Mouse (Mus musculus): ENCODE measurements around the gene Six5. TPM values are rescaled to one million over a fixed set of nuclear protein-coding genes. Genes with fewer than 3 reads are reported as not detected.
A peak's percentile ranks its signal among the peaks of the same experiment; 100 is the strongest.

Gene Six5
- 6.3 and 7.4 TPM in 2 replicates for polyA plus RNA-seq (2014; fragmentation: Nextera tagmentation; extraction: Ambion mirVana)

GRCm38 (mm10) chr7:19094471-19094825 is at the start of gene Six5:
Gene Six5, plus strand, starts transcription at chr7:19094594.
- 0 out of 2 replicates have a peak, but pooled peaks cover 3% of the 10 kb centered on the region for H3K36me3 ChIP-seq (ENCODE audit: control insufficient read depth, insufficient read depth, low read length)
- 0% methylated on average over 17 of the region's 36 CpGs for WGBS
- DNase-seq (ENCODE audit: low spot score) (no peak), ATAC-seq (ENCODE audit: insufficient read depth, low FRiP score, low TSS enrichment) (no peak)
- peaks cover 9% of the 10 kb centered on the region for H3K27me3 ChIP-seq (ENCODE audit: control insufficient read depth, insufficient read depth, low read length)
- H3K4me1 ChIP-seq (ENCODE audit: control insufficient read depth, insufficient read depth, low read length) = peaks cover 28% of the 10 kb centered on the region
- H3K4me3 ChIP-seq (ENCODE audit: low read depth, low read length) = peak within 1 kb of the TSS; percentile 75
- peak within 1 kb of the TSS; percentile 96 for H3K4me2 ChIP-seq (ENCODE audit: low read depth)
- H3K27ac ChIP-seq (ENCODE audit: low read depth, low read length) = peak within 1 kb of the TSS; percentile 91
- no peaks in the 10 kb centered on the region for H3K9me3 ChIP-seq (ENCODE audit: control insufficient read depth, low read length)
- H3K9ac ChIP-seq (ENCODE audit: low read length) = peak within 1 kb of the TSS; percentile 83

- no peaks in the 10 kb centered on the region for H3K4me1 ChIP-seq (ENCODE audit: control insufficient read depth, insufficient read depth, low read length)
- H3K36me3 ChIP-seq (ENCODE audit: control insufficient read depth, insufficient read depth, low read length) = peaks cover 57% of the 10 kb centered on the region
- no peaks in the 10 kb centered on the region for H3K9me3 ChIP-seq (ENCODE audit: control insufficient read depth, low read length)
- H3K4me2 ChIP-seq (ENCODE audit: low read depth) = no peak overlapping the region
- no peak overlapping the region for H3K4me3 ChIP-seq (ENCODE audit: low read depth, low read length)
- WGBS = 97% methylated on average over 6 of the region's 6 CpGs
- H3K9ac ChIP-seq (ENCODE audit: low read length) = no peak overlapping the region
- ATAC-seq (ENCODE audit: insufficient read depth, low FRiP score, low TSS enrichment) (no peak), DNase-seq (ENCODE audit: low spot score) (no peak)
- no peak overlapping the region for H3K27ac ChIP-seq (ENCODE audit: low read depth, low read length)
- no peaks in the 10 kb centered on the region for H3K27me3 ChIP-seq (ENCODE audit: control insufficient read depth, insufficient read depth, low read length)
These were observed 49.8 kb upstream of the Six5 start for GRCm38 (mm10) chr7:19044616-19045015.

- Histone ChIP-seq H3K4me3 (ENCODE audit: low read depth, low read length) (no peak overlapping the region), H3K4me2 (ENCODE audit: low read depth) (no peak overlapping the region), H3K4me1 (ENCODE audit: control insufficient read depth, insufficient read depth, low read length) (no peaks in the 10 kb centered on the region), H3K27me3 (ENCODE audit: control insufficient read depth, insufficient read depth, low read length) (no peaks in the 10 kb centered on the region), H3K36me3 (ENCODE audit: control insufficient read depth, insufficient read depth, low read length) (peaks cover 52% of the 10 kb centered on the region), H3K27ac (ENCODE audit: low read depth, low read length) (no peak overlapping the region), H3K9me3 (ENCODE audit: control insufficient read depth, low read length) (no peaks in the 10 kb centered on the region), H3K9ac (ENCODE audit: low read length) (no peak overlapping the region)
- ATAC-seq (ENCODE audit: insufficient read depth, low FRiP score, low TSS enrichment) = no peak
- no peak for DNase-seq (ENCODE audit: low spot score)
- 88% methylated on average over 10 of the region's 11 CpGs for WGBS
These were observed 47.9 kb upstream of the Six5 start for GRCm38 (mm10) chr7:19046286-19047069.

- Histone ChIP-seq H3K4me1 (ENCODE audit: control insufficient read depth, insufficient read depth, low read length) (no peaks in the 10 kb centered on the region), H3K36me3 (ENCODE audit: control insufficient read depth, insufficient read depth, low read length) (peaks cover 40% of the 10 kb centered on the region), H3K4me3 (ENCODE audit: low read depth, low read length) (no peak overlapping the region), H3K9me3 (ENCODE audit: control insufficient read depth, low read length) (no peaks in the 10 kb centered on the region), H3K27ac (ENCODE audit: low read depth, low read length) (no peak overlapping the region), H3K9ac (ENCODE audit: low read length) (no peak overlapping the region), H3K27me3 (ENCODE audit: control insufficient read depth, insufficient read depth, low read length) (no peaks in the 10 kb centered on the region), H3K4me2 (ENCODE audit: low read depth) (no peak overlapping the region)
- DNase-seq (ENCODE audit: low spot score) (no peak), ATAC-seq (ENCODE audit: insufficient read depth, low FRiP score, low TSS enrichment) (no peak)
- WGBS = 92% methylated on average over 14 of the region's 14 CpGs
These were observed 46.3 kb upstream of the Six5 start for GRCm38 (mm10) chr7:19048006-19048527.

GRCm38 (mm10) chr7:19049252-19049651 is 45.1 kb upstream of the Six5 start:
- 93% methylated on average over 5 of the region's 5 CpGs for WGBS
- Histone ChIP-seq H3K9me3 (ENCODE audit: control insufficient read depth, low read length) (no peaks in the 10 kb centered on the region), H3K27me3 (ENCODE audit: control insufficient read depth, insufficient read depth, low read length) (no peaks in the 10 kb centered on the region), H3K4me2 (ENCODE audit: low read depth) (no peak overlapping the region), H3K36me3 (ENCODE audit: control insufficient read depth, insufficient read depth, low read length) (peaks cover 37% of the 10 kb centered on the region), H3K9ac (ENCODE audit: low read length) (no peak overlapping the region), H3K4me3 (ENCODE audit: low read depth, low read length) (no peak overlapping the region), H3K27ac (ENCODE audit: low read depth, low read length) (no peak overlapping the region), H3K4me1 (ENCODE audit: control insufficient read depth, insufficient read depth, low read length) (no peaks in the 10 kb centered on the region)
- DNase-seq (ENCODE audit: low spot score) (no peak), ATAC-seq (ENCODE audit: insufficient read depth, low FRiP score, low TSS enrichment) (no peak)

GRCm38 (mm10) chr7:19050172-19050571 is 44.2 kb upstream of the Six5 start:
- Histone ChIP-seq H3K4me3 (ENCODE audit: low read depth, low read length) (no peak overlapping the region), H3K4me1 (ENCODE audit: control insufficient read depth, insufficient read depth, low read length) (no peaks in the 10 kb centered on the region; the same call in 1 of the 2 replicates), H3K4me2 (ENCODE audit: low read depth) (no peak overlapping the region), H3K9ac (ENCODE audit: low read length) (no peak overlapping the region), H3K27me3 (ENCODE audit: control insufficient read depth, insufficient read depth, low read length) (no peaks in the 10 kb centered on the region), H3K27ac (ENCODE audit: low read depth, low read length) (no peak overlapping the region), H3K9me3 (ENCODE audit: control insufficient read depth, low read length) (no peaks in the 10 kb centered on the region), H3K36me3 (ENCODE audit: control insufficient read depth, insufficient read depth, low read length) (peaks cover 31% of the 10 kb centered on the region)
- 89% methylated on average over 8 of the region's 8 CpGs for WGBS
- ATAC-seq (ENCODE audit: insufficient read depth, low FRiP score, low TSS enrichment) = no peak
- DNase-seq (ENCODE audit: low spot score) = no peak

- DNase-seq (ENCODE audit: low spot score) (no peak), ATAC-seq (ENCODE audit: insufficient read depth, low FRiP score, low TSS enrichment) (no peak)
- WGBS = 77% methylated on average over 4 of the region's 4 CpGs
- H3K9me3 ChIP-seq (ENCODE audit: control insufficient read depth, low read length) = no peaks in the 10 kb centered on the region
- peaks cover 28% of the 10 kb centered on the region for H3K36me3 ChIP-seq (ENCODE audit: control insufficient read depth, insufficient read depth, low read length)
- no peak overlapping the region for H3K27ac ChIP-seq (ENCODE audit: low read depth, low read length)
- no peak overlapping the region for H3K9ac ChIP-seq (ENCODE audit: low read length)
- no peak overlapping the region for H3K4me3 ChIP-seq (ENCODE audit: low read depth, low read length)
- H3K27me3 ChIP-seq (ENCODE audit: control insufficient read depth, insufficient read depth, low read length) = no peaks in the 10 kb centered on the region
- no peaks in the 10 kb centered on the region; the same call in 1 of the 2 replicates for H3K4me1 ChIP-seq (ENCODE audit: control insufficient read depth, insufficient read depth, low read length)
- H3K4me2 ChIP-seq (ENCODE audit: low read depth) = no peak overlapping the region
These were observed 43.2 kb upstream of the Six5 start for GRCm38 (mm10) chr7:19051161-19051560.

- WGBS = 89% methylated on average over 15 of the region's 15 CpGs
- no peak overlapping the region for H3K4me3 ChIP-seq (ENCODE audit: low read depth, low read length)
- no peak overlapping the region for H3K4me2 ChIP-seq (ENCODE audit: low read depth)
- H3K9ac ChIP-seq (ENCODE audit: low read length) = no peak overlapping the region
- H3K27me3 ChIP-seq (ENCODE audit: control insufficient read depth, insufficient read depth, low read length) = no peaks in the 10 kb centered on the region
- DNase-seq (ENCODE audit: low spot score) (no peak), ATAC-seq (ENCODE audit: insufficient read depth, low FRiP score, low TSS enrichment) (no peak)
- H3K27ac ChIP-seq (ENCODE audit: low read depth, low read length) = no peak overlapping the region
- no peaks in the 10 kb centered on the region for H3K9me3 ChIP-seq (ENCODE audit: control insufficient read depth, low read length)
- no peaks in the 10 kb centered on the region; the same call in 1 of the 2 replicates for H3K4me1 ChIP-seq (ENCODE audit: control insufficient read depth, insufficient read depth, low read length)
- peaks cover 22% of the 10 kb centered on the region for H3K36me3 ChIP-seq (ENCODE audit: control insufficient read depth, insufficient read depth, low read length)
These were observed 41.9 kb upstream of the Six5 start for GRCm38 (mm10) chr7:19052345-19053135.
